Mouse (Mus musculus) olfactory bulb, adult 2 months (tissue): ENCODE results near the gene Pik3cg.

Experiments used
- CTCF ChIP-seq: fragments of 200-500 bp; IDR thresholded peaks from 2 replicates; pipeline ENCODE4 v1.5.1; 2012; ENCODE audit warnings: low read depth, mild to moderate bottlenecking, low read length, moderate library complexity; ENCODE audit not compliant: insufficient read depth
- POLR2A ChIP-seq: fragments of 200-500 bp; IDR thresholded peaks from 2 replicates; pipeline ENCODE4 v1.6.1; 2012; ENCODE audit warnings: mild to moderate bottlenecking, low read depth, low read length, moderate library complexity; ENCODE audit not compliant: insufficient read depth

- TF ChIP-seq CTCF (no peak), POLR2A (no peak)
Observed at GRCm38 (mm10) chr12:32195000-32195399, 13.5 kb downstream of the Pik3cg start.
